Mouse (Mus musculus): Measurements from ENCODE around the gene Atp6v0e. TPM values are rescaled to one million over a fixed set of nuclear protein-coding genes. Genes with fewer than 3 reads are reported as not detected.

The Atp6v0e gene
- polyA plus RNA-seq, 1 experiment: 112 TPM

DNA sequence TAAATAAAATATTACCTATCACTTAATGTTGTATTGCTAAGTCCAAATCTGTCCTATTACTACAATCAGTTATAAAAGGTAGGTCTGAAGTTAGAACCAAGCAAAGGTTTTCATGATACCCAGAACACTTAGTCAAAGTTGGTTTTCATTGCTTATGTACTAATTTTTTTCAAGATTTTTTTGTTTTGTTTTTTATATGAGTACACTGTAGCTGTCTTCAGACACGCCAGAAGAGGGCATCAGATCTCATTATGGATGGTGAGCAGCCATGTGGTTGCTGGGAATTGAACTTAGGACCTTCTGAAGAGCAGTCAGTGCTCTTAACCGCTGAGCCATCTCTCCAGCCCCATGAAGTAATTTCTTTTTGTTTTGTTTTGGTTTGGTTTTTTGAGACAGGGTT, 54.8 kb downstream of the Atp6v0e start:
- no peak overlapping the region for H3K4me3 ChIP-seq (replicated peaks; ENCODE audit: control insufficient read depth, low read depth, low read length)
- TF ChIP-seq POLR2A (IDR thresholded peaks at IDR 0.05; ENCODE audit: borderline replicate concordance, control insufficient read depth, low read depth, low read length) (no peak), CTCF (IDR thresholded peaks at IDR 0.05; ENCODE audit: control insufficient read depth, insufficient read depth, low read length) (no peak)
- 74% methylated on average over 2 of the region's 2 CpGs for WGBS
- no peak overlapping the region for H3K27ac ChIP-seq (ENCODE audit: control insufficient read depth, insufficient read depth, low read depth, low read length, poor library complexity)
- H3K4me1 ChIP-seq (ENCODE audit: control insufficient read depth, insufficient read depth, low read length): no peaks in the 10 kb centered on the region; the same call in 1 of the 2 replicates

GRCm38 (mm10) chr17:26719405-26719804, 56.4 kb downstream of the Atp6v0e start:
- Histone ChIP-seq H3K27ac (ENCODE audit: control insufficient read depth, insufficient read depth, low read depth, low read length, poor library complexity) (no peak overlapping the region), H3K4me1 (ENCODE audit: control insufficient read depth, insufficient read depth, low read length) (no peaks in the 10 kb centered on the region; the same call in 1 of the 2 replicates), H3K4me3 (replicated peaks; ENCODE audit: control insufficient read depth, low read depth, low read length) (no peak overlapping the region)
- TF ChIP-seq POLR2A (IDR thresholded peaks at IDR 0.05; ENCODE audit: borderline replicate concordance, control insufficient read depth, low read depth, low read length) (no peak), CTCF (IDR thresholded peaks at IDR 0.05; ENCODE audit: control insufficient read depth, insufficient read depth, low read length) (no peak)

GRCm38 (mm10) chr17:26721802-26722201, 58.8 kb downstream of the Atp6v0e start:
- 51% methylated on average over 2 of the region's 2 CpGs for WGBS
- no peak overlapping the region for H3K27ac ChIP-seq (ENCODE audit: control insufficient read depth, insufficient read depth, low read depth, low read length, poor library complexity)
- H3K4me3 ChIP-seq (replicated peaks; ENCODE audit: control insufficient read depth, low read depth, low read length): no peak overlapping the region
- TF ChIP-seq POLR2A (IDR thresholded peaks at IDR 0.05; ENCODE audit: borderline replicate concordance, control insufficient read depth, low read depth, low read length): no peak
- no peak for TF ChIP-seq CTCF (IDR thresholded peaks at IDR 0.05; ENCODE audit: control insufficient read depth, insufficient read depth, low read length)
- no peaks in the 10 kb centered on the region; the same call in 1 of the 2 replicates for H3K4me1 ChIP-seq (ENCODE audit: control insufficient read depth, insufficient read depth, low read length)

DNA sequence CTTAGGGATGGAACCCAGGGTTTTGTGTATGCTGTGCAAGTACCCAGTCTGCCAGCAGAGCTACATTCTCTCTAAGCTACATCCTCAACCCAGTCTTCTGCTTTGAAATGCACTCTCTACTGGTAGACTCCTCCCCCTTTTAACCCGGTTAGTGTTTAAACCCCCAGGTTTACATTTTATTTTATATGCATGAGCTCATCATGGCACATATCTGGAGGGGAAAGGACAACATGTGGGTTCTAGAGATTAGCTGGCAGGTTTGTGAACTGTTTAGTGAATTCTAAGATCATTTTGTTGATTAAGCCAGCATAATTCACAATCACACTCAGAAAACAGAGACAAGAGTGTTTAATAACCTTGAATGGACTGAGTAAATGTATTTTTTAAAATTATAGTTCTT, 61.8 kb downstream of the Atp6v0e start:
- Histone ChIP-seq H3K4me1 (ENCODE audit: control insufficient read depth, insufficient read depth, low read length) (peaks cover 2% of the 10 kb centered on the region; the same call in 1 of the 2 replicates), H3K4me3 (replicated peaks; ENCODE audit: control insufficient read depth, low read depth, low read length) (no peak overlapping the region), H3K27ac (ENCODE audit: control insufficient read depth, insufficient read depth, low read depth, low read length, poor library complexity) (no peak overlapping the region)
- no peak for TF ChIP-seq POLR2A (IDR thresholded peaks at IDR 0.05; ENCODE audit: borderline replicate concordance, control insufficient read depth, low read depth, low read length)
- TF ChIP-seq CTCF (IDR thresholded peaks at IDR 0.05; ENCODE audit: control insufficient read depth, insufficient read depth, low read length): no peak
- WGBS: 28% methylated on average over 1 of the region's 1 CpGs

DNA sequence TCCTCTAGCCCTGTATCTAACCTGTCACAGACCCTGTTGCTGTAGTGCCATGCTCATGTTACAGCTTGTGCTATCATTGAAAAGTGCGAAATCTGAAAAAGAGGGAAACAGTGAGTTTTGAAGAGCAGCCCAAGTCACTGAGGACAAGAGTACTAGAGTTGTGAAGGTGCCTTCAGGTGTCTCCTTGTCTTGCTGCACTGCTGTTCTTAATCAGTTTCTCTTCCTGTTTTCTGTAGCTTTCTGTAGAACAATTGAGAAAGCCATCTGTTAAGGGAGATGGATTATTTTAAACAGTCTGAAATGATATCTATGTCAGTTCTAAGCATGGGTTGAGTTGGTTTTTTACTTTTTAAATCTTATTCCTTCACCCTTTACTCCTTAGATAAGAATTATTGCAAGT, 63.6 kb downstream of the Atp6v0e start:
- WGBS: 60% methylated on average over 1 of the region's 1 CpGs
- Histone ChIP-seq H3K4me3 (replicated peaks; ENCODE audit: control insufficient read depth, low read depth, low read length) (no peak overlapping the region), H3K27ac (ENCODE audit: control insufficient read depth, insufficient read depth, low read depth, low read length, poor library complexity) (no peak overlapping the region), H3K4me1 (ENCODE audit: control insufficient read depth, insufficient read depth, low read length) (peaks cover 2% of the 10 kb centered on the region; the same call in 1 of the 2 replicates)
- no peak for TF ChIP-seq CTCF (IDR thresholded peaks at IDR 0.05; ENCODE audit: control insufficient read depth, insufficient read depth, low read length)
- no peak for TF ChIP-seq POLR2A (IDR thresholded peaks at IDR 0.05; ENCODE audit: borderline replicate concordance, control insufficient read depth, low read depth, low read length)

DNA sequence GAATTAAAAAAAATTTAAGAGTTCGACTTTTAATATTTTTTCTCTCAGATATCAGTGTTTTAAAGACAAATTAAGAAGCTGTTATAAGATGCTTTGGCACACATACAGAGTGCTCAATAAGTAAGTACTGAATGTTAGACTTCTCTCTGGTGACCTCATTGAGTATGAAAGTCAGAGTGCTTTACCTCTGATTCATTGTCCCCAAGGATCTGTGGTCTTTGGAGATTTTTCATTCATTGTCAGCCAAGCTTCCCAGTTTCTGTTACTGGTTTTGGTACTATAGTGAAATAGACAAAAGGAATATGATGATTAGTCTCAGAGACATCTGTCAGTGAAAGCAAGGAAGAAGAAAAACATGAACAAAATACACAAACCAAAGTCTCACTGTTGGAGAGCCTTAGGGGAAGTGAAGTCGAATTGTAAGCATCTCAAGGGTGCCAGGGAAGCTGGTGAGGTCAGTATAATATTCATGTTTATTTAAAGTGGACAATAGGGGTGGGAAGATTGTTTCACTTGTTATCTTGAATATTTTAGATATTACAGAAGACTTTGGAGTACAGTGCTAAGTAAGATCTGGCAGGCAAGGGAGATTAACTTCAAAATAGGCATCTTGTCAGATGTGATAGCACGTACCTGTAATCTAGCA, 64.2 kb downstream of the Atp6v0e start:
- H3K4me1 ChIP-seq (ENCODE audit: control insufficient read depth, insufficient read depth, low read length): peaks cover 2% of the 10 kb centered on the region; the same call in 1 of the 2 replicates
- H3K4me3 ChIP-seq (replicated peaks; ENCODE audit: control insufficient read depth, low read depth, low read length): no peak overlapping the region
- TF ChIP-seq POLR2A (IDR thresholded peaks at IDR 0.05; ENCODE audit: borderline replicate concordance, control insufficient read depth, low read depth, low read length) (no peak), CTCF (IDR thresholded peaks at IDR 0.05; ENCODE audit: control insufficient read depth, insufficient read depth, low read length) (no peak)
- WGBS: 58% methylated on average over 3 of the region's 3 CpGs
- no peak overlapping the region for H3K27ac ChIP-seq (ENCODE audit: control insufficient read depth, insufficient read depth, low read depth, low read length, poor library complexity)

GRCm38 (mm10) chr17:26742581-26742980, 79.5 kb downstream of the Atp6v0e start:
- no peak overlapping the region for H3K4me3 ChIP-seq (replicated peaks; ENCODE audit: control insufficient read depth, low read depth, low read length)
- no peaks in the 10 kb centered on the region; the same call in 1 of the 2 replicates for H3K4me1 ChIP-seq (ENCODE audit: control insufficient read depth, insufficient read depth, low read length)
- TF ChIP-seq CTCF (IDR thresholded peaks at IDR 0.05; ENCODE audit: control insufficient read depth, insufficient read depth, low read length) (no peak), POLR2A (IDR thresholded peaks at IDR 0.05; ENCODE audit: borderline replicate concordance, control insufficient read depth, low read depth, low read length) (no peak)
- WGBS: 87% methylated on average over 4 of the region's 4 CpGs
- no peak overlapping the region for H3K27ac ChIP-seq (ENCODE audit: control insufficient read depth, insufficient read depth, low read depth, low read length, poor library complexity)

- TF ChIP-seq POLR2A (IDR thresholded peaks at IDR 0.05; ENCODE audit: borderline replicate concordance, control insufficient read depth, low read depth, low read length) (no peak), CTCF (IDR thresholded peaks at IDR 0.05; ENCODE audit: control insufficient read depth, insufficient read depth, low read length) (no peak)
- Histone ChIP-seq H3K4me3 (replicated peaks; ENCODE audit: control insufficient read depth, low read depth, low read length) (no peak overlapping the region), H3K27ac (ENCODE audit: control insufficient read depth, insufficient read depth, low read depth, low read length, poor library complexity) (no peak overlapping the region), H3K4me1 (ENCODE audit: control insufficient read depth, insufficient read depth, low read length) (no peaks in the 10 kb centered on the region; the same call in 1 of the 2 replicates)
- 67% methylated on average over 1 of the region's 1 CpGs for WGBS
Measured at GRCm38 (mm10) chr17:26743294-26743693, 80.3 kb downstream of the Atp6v0e start.

Other genes starting within 250 kb of the Atp6v0e start
- 1.3 and 1.9 TPM in 2 replicates for gene Neurl1b, start 248.4 kb upstream of the Atp6v0e start, polyA plus RNA-seq (2011; ENCODE audit: insufficient read depth, insufficient read length, low replicate concordance, missing spikeins)
- gene Ergic1, start 101.7 kb upstream of the Atp6v0e start, polyA plus RNA-seq (2011; ENCODE audit: insufficient read depth, insufficient read length, low replicate concordance, missing spikeins): 9.8 and 23.4 TPM in 2 replicates
- gene Dusp1, start 101.1 kb upstream of the Atp6v0e start, polyA plus RNA-seq (2011; ENCODE audit: insufficient read depth, insufficient read length, low replicate concordance, missing spikeins): 26.8 and 37.7 TPM in 2 replicates
- gene Crebrf, start 52.4 kb downstream of the Atp6v0e start, polyA plus RNA-seq (2011; ENCODE audit: insufficient read depth, insufficient read length, low replicate concordance, missing spikeins): 28.1 and 33.9 TPM in 2 replicates
- 20.7 and 29.5 TPM in 2 replicates for gene Bnip1, start 117.8 kb downstream of the Atp6v0e start, polyA plus RNA-seq (2011; ENCODE audit: insufficient read depth, insufficient read length, low replicate concordance, missing spikeins)
- not detected in 2 replicates for gene Nkx2-5, start 181.8 kb downstream of the Atp6v0e start, polyA plus RNA-seq (2011; ENCODE audit: insufficient read depth, insufficient read length, low replicate concordance, missing spikeins)